Mouse (Mus musculus) testis, adult 2 months (tissue): ENCODE results near the gene P2ry14.

Experiments
- CTCF ChIP-seq: fragments of 200-500 bp; IDR thresholded peaks from 2 replicates; pipeline ENCODE4 v1.5.1; 2012; ENCODE audit warnings: low read depth, mild to moderate bottlenecking, inconsistent platforms, low read length, moderate library complexity; ENCODE audit not compliant: control insufficient read depth, insufficient read depth, insufficient replicate concordance
- POLR2A ChIP-seq: fragments of 200-500 bp; IDR thresholded peaks from 2 replicates; pipeline ENCODE4 v1.6.1; 2012; ENCODE audit warnings: low read depth, mild to moderate bottlenecking, inconsistent platforms, low read length, moderate library complexity; ENCODE audit not compliant: control insufficient read depth

DNA sequence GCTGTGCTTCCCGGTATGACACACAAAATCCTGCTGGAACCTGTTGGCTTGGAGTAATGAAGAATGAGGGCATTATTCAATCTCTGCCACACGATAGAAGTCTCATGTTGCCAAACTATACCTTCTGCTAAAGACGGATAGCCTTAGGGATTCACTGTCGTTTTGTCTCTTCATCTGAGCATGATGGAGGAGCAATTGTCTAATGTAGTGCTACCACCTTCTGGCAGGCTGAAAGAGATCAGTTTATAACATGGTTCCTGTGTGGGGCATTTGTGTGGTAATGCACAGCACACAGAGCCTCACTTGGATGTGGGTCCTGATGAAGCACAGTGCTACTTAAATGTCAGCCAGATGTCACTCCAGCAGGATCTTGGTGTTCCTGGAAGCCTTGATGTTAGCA, 15.8 kb upstream of the P2ry14 start:
- TF ChIP-seq POLR2A (no peak), CTCF (no peak)
